Mouse (Mus musculus) c-Kit-positive CD71-positive TER-119-negative erythroid progenitor cells, embryonic 14.5 days (primary cell): ENCODE measurements around the gene Uaca.
"Not testable (repeated sequence)": the region's sequence is repeated elsewhere in the genome, so short reads cannot be mapped to it uniquely, and the experiment has no call there.

Source experiments
- DNase-seq: peaks from one replicate; pipeline ENCODE4 v3.0.0-alpha.2; 2013; ENCODE audit warnings: low read depth

The Uaca gene

GRCm38 (mm10) chr9:60794841-60795351, 554 bp downstream of the Uaca start:
- no peak for DNase-seq

DNA sequence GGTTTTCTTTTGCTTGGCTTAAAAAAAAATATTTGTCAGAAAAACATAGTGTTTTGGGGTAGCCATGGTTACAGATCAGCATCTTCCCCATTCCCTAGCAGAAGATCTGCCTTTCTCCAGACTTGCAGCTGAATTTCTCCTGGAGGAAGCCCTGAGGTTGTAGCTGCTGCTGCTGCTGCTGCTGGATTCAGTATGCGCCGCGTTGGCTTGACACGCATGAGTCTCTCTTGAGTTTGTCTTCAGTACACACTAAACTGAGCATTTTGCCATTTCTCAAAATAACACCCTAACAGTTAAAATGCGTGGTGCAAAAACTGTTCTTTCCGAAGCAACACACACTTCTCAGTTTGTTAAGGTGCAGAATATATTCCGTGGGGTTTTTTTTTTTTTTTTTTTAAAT, 1.7 kb downstream of the Uaca start:
- no peak for DNase-seq

- DNase-seq, result no peak
These were observed 2.8 kb downstream of the Uaca start for GRCm38 (mm10) chr9:60797126-60797525.

- no peak for DNase-seq
These were observed 4.7 kb downstream of the Uaca start for GRCm38 (mm10) chr9:60799061-60799460.

GRCm38 (mm10) chr9:60800663-60801382, 6.5 kb downstream of the Uaca start:
- no peak for DNase-seq

- DNase-seq, result no peak
These were observed 7.4 kb downstream of the Uaca start for GRCm38 (mm10) chr9:60801746-60802145.

DNA sequence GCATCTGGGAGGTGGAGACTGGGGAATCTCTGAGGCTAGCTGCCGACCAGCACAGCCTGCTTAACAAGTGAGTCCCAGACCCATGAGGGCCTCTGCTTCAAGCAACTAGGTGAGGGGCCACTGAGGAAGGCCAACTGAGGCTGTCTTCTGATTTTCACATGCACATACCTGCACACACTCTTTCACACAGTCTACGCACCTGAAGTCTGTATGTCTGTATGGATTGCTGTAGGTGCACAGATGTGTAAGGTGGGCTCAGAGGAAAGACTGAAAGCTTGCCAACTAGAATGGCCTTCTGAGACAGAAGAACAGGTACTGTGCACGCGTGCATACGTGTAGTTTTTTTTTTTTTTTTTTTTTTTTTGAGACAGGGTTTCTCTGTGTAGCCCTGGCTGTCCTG, 8.0 kb downstream of the Uaca start:
- no peak for DNase-seq

DNA sequence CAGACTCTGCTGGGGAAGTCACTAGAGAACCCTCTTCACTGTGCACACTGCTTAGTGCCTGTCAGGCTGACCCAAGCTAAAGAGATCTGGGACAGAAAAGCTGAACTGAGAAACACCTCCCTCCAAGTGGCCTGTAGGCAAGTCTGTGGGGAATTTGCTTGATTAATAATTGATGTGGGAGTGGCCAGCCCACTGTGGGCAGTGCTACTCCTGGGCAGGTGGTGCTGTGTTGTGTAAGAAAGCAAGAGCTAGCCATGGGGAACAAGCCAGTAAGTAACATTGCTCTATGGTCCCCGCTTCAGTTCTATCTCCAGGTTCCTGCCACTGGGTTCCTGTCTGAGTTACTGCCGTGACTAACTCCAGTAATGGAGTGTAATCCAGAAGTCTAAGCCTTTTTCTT, 11.7 kb downstream of the Uaca start:
- no peak for DNase-seq

GRCm38 (mm10) chr9:60807996-60808395, 13.7 kb downstream of the Uaca start:
- DNase-seq, result no peak

DNA sequence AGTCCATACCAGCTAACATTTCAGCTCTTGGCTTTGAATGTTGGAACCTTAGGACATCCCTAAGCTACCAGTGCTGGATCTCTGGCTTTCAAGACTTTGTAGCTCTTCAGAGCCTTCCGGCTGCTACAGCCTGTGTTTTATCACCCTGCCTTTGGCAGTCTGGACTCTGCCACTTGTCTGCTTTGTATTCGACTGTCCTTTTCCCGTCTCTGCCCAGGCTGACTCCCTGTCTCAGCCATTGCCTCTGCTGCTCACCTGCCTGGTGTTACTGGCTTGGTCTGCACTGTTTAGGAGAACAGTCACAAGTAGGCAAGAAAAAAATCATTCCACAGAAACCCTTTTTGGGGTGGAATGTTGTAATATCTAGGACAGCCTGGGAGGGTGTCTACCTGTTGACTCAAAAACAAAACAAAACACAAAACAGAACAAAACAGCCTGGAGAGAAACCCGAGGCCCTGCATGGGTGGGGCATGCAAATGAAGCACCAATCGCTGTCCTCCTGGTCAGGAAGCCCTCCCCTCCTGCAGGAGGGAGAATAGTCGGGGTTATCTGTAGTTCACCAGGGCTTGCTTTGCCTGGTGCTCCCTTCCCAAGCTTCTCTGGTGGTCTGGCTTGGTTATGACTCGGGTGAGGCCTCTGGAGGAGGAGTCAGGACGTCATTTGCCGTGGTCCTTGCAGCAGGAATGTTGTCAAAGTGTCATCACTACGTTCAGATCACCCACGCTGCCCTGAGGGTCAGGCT, 19.0 kb downstream of the Uaca start:
- DNase-seq, result peak; percentile 45

GRCm38 (mm10) chr9:60815502-60815901, 21.2 kb downstream of the Uaca start:
- DNase-seq, result no peak

DNA sequence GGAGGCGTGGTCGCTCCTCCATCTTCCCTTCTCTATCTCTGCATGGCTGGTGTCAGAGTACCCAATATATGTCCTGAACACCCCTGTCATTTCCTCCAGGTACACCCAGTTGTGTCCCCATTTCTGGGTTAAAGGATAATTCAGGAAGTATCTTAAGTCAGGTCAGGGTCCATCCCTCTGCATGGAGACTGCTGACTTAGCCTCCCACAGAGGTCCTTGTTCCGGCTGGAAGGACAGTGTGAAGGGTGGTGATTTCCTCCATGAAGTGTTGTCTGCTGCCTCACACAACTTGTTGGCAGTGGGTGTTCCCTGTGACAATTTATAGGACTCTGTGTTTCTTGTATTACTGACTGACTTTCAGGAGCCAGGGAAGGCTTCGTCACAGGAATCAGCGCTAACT, 23.2 kb downstream of the Uaca start:
- no peak for DNase-seq

DNA sequence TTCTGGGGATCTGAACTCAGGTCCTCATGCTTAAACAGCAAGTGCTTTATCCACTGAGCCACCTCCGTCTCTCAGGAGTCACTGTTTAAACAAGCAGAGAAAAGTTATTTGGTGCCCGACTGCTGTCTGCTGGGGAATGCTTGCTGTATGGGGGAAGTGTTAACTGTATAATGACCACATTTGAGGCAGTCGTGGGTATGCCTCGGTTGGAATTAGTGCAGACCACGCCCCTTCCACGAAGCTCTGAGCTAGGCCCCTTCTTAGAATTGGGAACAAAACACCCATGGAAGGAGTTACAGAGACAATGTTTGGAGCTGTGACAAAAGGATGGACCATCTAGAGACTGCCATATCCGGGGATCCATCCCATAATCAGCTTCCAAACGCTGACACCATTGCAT, 24.2 kb downstream of the Uaca start:
- not testable (repeated sequence) for DNase-seq

GRCm38 (mm10) chr9:60819340-60819739, 25.0 kb downstream of the Uaca start:
- peak; percentile 39 for DNase-seq

DNA sequence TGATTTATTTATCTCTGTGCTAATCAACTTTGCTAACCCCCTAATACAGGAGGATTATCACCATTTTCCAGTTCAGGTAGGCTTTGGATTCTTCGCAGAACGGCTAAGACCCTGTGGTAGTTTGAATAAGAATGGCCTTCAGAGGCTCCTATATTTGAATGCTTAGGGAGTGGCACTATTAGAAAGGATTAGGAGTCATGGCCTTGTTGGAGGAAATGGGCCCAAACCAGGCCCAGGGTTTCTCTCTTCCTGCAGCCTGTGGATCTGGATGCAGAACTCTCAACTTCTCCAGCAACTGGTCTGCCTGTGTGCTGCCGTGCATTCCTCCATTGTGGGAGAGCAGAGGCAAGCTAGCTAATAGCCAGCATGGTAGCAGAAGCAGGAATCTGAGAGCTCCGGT, 27.2 kb downstream of the Uaca start:
- no peak for DNase-seq

- no peak for DNase-seq
These were observed 28.3 kb downstream of the Uaca start for GRCm38 (mm10) chr9:60822681-60823080.

DNA sequence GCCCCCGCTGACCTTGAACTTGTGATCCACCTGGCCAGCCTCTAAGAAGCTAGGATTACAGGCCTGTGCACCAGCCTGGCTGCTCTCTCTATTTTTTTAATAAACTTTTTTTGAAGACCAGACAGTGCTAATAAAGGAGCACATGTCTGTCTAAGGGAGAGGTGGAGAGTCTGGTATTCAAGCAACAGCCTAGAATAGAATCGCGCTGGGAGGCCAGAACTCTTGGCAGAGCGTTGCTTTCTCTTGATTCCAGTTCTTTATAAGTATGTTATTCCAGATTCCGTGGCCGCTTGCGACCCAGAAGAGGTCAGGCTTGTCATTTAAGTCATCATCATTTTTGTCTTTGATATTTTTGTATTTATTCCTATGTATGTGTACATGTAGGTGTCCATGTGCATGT, 31.2 kb downstream of the Uaca start:
- DNase-seq, result no peak

DNA sequence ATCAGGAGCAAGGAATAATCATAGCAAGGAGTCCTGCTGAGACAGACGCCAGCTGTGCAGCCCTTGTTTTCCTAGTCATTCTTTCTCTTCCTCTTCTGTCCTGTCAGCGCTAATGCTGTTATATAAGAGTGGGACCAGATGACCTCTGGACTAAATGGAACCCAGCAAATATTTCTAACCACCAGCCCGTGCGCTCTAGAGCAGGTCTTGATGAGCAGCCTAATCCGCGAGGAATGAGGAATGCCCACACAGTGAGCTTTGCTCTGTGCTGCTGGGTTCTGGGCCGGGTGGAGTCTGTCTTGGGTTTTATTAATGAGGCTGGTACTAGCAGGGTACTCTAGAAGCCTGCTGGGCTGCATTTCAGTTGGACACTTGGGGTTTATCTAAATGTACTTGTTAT, 32.4 kb downstream of the Uaca start:
- DNase-seq, result no peak

- DNase-seq, result no peak
These were observed 33.9 kb downstream of the Uaca start for GRCm38 (mm10) chr9:60828196-60828595.

DNA sequence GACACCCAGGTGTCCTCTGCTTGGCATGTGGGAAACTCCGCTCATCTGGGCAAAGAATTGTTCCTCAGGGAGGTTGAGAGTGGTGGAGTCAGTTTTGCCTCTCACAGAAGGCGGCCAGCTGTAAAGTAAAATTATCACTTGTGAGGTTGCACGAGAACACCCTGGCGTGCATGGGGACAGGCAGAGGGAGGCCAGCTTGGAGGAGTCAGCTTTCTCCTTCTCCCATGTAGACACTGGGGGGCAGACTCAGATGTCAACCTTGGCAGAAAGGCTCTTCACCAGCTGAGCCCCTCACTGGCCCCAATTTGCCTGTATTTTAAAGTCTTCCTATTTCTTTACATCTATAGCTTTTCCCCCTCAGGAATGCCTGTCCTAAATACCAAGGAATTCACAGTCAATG, 35.3 kb downstream of the Uaca start:
- no peak for DNase-seq

DNA sequence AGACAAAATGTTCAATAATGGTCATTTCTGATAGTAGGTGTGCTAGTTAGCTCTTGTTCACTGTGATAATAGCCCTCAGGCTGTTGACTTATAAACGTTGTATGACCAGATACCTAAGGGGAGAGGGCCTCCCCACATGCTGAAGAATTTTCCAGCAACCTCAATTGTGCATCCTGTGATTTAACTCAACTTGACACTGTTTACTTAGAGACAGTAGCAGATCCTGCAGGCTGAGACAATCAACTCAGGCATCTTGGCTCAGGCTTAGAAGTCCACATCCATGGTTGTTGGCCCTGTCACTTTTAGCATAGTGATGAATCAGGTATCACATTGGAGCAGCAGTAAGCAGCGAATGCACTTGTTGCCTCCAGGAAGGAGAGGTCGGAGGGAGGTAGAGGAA, 35.7 kb downstream of the Uaca start:
- DNase-seq, result no peak

- DNase-seq, result no peak
These were observed 37.9 kb downstream of the Uaca start for GRCm38 (mm10) chr9:60832233-60832632.

GRCm38 (mm10) chr9:60836151-60836550, 41.8 kb downstream of the Uaca start:
- no peak for DNase-seq

DNA sequence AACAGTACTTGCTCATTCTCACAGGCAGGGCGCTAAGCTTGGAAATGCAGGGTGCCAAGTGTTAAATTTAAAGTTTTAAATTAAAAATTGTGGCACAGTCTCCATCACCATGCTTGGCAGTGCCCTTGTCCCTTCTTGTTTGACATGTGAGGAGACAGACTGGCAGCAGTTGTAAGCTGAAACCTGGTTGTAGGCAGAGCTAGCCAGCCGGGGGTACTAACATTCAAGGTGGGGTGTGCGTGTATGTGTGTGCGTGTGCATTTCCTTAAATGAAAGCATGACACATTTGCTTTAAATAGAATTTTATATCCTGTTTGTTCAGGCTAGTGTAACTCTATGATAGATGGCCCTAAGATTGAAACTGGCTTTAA, 42.7 kb downstream of the Uaca start:
- DNase-seq, result no peak
